Mouse (Mus musculus) neural tube, embryonic 10.5 days (tissue): ENCODE measurements around the gene Jph4.

Source experiments
- DNase-seq: peaks from one replicate; pipeline ENCODE4 v3.0.0-alpha.2; 2017; ENCODE audit warnings: low spot score; ENCODE audit errors: extremely low spot score

Gene Jph4

DNA sequence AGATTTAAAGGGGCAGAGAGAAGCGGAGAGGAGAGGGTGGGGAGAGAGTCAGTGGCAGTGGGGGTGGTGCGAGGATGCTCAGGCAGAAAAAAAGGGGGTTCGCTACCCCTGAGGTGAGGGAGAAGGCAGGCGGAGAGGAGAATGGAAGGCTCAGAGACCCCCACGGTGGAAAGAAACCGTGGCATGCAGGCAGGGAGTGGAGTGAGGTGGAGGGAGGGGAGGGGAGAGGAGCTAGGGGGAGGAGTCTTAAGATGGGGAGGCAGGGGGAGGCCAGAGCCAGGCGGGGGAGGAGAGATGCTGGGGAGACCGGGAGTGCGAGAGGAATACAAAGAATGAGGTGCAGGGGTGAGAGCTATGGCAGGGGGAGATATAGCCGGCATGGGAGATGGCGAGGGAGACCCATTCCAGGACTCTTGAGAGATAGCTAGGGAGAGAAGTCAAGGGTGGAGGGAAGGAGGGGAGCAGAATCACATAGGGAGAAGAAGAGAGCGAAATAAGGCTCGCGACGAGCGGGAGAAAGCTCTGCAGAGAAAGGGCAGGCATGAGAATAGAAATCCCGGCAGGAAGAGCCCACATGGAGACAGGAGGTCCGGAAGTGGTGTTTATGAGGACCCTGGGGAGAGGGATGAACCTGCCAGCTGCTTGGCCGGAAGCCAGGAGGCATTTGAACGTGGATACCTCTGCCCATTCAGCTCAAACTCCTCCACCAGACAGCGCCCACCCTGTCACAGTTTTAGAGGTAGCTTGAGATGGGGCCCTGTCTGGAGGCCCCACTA lies at the start of gene Jph4:
Gene Jph4 (minus strand): TSS at position 511 of the 776 bp plus-strand sequence.
- no peak for DNase-seq

DNA sequence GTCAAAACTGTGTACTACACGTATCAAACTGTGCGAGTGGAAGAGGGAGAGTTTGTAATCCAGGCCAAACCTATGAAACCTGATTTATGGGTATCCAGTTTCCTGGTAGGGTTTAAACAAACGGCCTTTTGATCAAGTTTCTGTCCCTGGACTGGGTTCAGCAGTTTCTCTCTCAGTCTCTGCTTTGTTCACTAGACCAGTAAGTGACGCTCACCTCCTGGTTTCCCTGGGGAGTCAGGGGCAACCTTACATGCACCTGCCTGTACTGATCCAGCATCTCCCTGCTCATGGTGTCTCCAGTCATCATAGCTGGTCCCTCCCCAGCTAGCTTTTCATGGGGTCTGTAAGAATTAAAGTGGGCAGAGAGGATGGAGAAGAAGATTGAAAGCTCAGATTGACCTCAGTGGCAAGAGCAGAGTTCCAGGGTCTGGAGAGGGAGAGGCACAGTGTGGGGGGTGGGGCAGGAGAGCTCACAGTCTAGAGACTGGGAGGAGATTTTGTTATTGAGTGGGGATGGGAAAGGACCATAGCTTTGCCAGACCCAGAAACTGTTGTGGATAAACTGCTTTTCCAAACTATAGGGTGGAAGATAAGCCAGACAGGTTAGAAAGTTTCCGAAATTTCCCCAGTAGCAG lies 47.6 kb upstream of the Jph4 start:
- DNase-seq: no peak

DNA sequence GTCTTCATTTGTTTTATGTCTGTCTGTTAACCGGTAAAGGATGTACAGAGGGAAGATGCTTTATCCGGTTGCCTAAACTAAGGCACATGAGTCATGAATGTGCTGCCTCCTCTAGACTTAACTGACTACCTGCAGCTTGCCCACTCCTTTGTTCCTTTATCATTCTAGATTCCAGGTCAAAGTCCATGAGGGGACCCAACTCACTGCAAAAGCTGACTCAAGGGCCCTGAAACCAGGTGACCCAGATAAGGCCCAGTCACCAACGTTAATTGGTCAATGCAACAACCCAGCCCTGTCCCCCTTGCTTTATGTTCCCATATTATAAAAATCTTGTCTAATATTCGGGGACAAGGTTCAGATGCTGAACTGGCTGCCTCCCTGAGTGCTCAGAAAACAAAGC lies 45.4 kb upstream of the Jph4 start:
- no peak for DNase-seq

DNA sequence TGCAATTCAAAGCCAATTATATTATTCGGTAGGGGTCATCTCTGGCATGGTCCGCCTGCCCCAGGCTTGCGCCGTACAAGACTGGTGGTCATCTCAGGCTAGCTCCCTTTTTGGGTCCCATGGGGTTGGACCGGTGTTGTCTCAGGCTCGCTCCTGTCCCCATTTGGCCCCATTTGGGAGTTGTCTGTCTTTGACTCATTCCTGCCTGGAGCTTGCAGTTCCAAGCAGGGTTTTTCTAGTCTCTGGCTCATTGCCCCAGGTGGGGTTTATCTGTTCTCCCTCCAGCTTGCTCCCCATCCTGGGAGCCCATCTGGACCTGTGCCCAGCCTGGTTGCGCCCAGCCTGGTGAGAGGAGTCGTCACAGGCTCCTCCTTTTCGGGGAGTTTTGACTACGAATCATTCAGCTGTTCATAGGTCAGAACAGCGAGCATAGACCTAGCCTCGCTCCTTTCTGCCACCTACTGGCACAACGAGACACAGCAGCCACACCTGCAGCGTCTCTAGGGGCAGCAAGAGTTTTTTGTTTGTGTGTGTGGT lies 44.4 kb upstream of the Jph4 start:
- peak; percentile 73 for DNase-seq

DNA sequence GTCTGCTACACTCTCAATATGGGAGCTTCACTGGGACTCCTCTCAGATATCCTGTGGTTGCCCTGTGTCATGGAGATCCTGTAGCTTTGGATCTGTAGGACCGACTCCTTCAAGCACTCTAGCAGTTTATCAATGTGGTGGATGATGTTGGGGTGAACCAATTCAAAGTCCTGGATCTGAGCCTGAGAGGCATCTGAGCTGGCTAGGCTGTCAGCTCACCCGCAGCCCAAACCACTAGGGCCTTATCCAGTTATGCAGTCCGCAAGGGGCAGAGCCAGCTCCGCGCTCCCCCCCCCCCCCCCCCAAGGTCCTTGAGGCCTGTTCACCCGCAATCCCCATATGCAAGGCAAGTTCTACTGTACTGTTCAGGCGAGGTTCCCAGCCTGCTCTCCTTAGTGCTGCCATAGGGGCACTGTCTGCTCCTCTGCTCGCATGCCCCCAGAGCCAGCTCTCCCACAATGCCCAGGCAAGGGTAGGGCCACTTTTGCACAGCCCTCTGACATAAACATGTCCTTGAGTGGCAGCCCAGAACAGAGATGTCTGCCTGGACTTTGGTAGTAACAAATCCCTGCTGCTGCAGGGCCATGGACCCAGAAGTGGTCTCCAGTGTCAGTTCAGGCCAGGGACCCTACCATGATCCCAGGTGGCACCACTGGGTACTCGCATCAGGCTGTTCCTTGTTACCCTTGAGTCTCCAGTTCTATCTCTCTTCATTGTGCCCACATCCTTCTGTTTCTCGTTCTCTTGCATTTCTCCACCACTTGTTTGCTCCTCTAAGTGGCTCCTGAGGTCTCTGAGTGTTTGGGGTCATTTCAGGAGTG lies 43.7 kb upstream of the Jph4 start:
- no peak for DNase-seq

DNA sequence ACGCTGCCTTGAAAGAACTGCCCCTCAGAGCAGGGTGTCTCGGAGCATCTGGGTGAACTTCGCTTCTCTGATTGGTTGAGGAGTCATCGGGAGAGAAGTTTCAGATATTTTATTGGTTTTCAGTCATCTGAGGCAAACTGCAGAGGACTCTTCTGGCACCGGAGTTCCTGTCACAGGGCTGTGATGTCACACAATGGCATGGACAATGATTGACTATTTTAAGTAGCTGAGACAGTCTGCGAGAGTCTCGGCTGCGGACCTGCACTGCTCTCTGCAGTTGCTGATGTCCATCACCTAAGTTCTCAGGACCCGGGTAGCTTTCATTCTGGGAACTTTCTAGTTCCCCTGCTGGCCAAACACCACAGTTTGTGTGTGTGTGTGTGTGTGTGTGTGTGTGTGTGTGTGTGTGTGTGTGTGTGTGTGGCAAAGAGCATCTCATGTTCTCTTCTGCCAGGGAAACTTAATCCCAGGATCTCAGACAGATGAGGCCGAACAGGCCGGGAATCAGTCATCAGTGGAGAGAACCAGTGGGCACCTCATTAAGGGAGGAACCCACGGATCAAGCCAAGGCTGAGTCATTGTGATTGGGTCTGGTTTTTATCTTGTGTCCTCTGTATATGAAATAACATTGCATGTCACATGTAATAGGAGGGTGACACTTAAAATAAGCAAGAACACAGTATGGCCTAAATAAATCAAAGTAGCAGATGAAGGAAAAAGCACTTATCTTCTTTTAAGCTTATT lies 40.8 kb upstream of the Jph4 start:
- DNase-seq: no peak

DNA sequence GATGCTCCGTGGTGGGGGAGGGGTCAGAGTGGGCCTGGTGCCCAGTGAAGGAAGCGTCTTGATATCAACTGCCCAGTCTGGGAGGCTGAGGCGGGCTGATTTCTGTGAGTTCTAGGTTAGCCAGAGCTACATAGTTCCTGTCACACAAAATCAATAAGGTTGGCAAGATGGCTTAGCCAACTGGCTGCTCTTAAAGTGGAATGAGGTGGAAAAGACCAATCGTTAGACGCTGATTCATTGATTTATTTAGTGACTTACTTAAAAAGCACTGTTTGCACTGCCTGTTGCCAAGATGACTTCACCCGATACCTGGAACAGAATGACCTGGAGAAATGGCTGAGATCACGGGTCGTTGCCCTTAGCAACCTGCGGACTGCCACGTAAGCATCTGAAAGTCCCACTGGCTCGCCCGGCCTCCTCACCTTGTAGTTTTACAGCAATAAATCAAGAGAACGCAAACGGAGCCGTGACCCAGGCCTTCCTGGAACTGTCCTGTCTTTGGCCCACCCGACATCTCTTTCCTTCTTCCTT lies 36.3 kb upstream of the Jph4 start:
- no peak for DNase-seq

DNA sequence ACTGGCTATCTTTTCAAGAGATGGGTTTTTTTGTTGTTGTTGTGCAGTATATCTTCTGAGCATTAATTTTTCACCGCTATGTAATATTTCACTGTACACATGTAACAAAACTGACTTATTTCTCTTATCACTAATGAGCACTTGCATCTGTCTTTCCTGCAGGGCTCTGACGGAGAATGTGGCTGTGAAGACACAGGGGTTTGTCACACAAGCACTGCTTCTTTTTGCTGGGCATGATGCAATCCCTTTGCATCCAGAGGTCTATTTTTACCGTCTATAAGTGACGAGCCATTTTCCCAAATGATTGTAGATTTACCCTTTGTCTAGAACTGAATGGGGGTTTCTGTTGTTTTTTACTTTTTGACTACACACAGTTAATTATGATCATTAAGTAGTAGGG lies 35.4 kb upstream of the Jph4 start:
- no peak for DNase-seq

DNA sequence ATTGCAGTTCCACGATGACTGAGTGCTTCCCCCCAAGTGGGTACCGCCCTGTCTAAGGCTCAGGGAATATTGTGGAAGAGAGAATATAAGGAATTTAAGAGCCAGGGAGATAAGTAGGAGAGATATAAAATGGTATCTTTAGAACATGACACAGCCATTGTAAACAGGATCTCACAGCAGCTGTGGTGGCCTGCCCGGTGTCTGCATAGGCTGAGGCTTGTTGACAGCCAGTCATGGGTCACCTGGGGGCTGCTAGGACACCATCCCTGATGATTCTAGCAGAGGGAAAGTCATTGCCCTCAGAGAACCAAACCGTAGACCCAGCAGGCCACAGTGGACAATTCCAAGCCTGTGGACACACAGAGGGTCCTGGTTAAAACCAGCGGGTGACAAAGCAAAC lies 34.2 kb upstream of the Jph4 start:
- DNase-seq: no peak

DNA sequence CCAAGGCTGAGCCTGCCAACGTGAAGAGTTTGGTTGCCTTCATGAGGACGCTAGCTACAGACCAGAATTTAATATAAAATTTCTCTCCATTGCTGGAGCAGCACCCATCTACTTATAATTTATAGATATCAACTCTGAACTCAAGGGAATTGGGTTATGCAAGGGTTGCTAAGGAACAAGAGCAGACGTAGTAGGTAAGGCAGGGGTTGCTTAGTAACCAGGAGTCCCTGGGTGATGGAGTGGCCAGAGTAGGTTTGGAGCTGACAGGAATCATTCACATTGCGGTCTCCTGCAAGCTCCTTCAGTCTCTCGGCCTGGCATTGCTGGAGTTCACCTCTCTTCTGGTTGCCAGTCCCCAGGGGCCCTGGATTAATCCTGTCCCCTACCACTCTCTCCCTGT lies 32.3 kb upstream of the Jph4 start:
- DNase-seq: no peak

DNA sequence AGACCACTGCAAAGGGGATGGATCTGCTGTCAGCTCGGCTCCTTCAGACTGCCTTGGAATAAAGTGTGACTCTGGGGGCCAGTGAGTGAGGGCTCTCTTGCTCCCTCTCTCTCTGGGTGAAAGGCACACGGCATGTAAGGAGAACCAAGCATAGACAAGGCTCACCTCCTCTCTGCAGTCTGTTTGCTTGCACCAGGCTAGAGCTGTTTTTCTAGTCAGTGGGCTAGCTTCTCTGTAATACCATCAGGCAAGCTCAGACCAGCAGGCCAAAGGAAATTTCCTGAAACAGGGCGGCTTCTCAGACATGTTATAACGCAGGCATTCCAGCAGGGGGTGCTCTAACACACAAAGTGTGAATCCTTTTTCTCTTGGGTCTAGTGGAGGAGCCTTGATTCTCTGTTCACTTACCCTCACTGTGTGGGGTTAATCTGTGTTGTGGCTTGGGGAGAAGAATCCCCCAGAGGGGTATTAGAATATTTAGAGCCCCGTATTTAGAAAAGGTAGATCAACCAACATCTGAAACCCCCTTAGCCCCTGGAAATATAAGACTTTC lies 31.7 kb upstream of the Jph4 start:
- DNase-seq: peak; percentile 72

DNA sequence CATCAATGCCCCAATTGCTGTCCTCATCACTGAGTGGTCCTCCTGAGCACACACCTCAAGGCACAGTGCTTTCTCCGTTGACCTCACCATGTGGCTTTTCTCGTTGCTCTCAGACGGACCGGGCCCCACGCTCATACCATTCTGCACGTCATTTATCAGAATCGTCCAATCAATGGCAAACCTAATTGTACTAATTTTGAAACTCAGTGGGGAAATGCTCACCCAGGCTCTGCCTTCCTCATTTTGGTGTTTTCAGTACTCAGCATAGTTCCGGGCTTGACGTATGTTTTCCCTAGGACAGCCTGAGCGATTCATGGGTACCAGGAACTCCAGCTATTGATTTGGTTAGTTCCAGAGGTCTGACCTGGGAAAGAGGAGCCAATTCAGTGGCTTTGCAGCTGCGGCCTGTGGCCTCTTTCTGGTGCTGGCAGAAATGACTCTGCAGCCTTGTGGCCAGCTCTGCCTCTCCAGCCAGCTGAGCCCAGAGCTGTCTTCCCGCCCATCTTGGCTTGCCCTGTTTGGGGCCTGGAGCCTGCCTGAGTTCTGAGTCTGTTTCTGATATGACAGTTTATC lies 30.2 kb upstream of the Jph4 start:
- no peak for DNase-seq

DNA sequence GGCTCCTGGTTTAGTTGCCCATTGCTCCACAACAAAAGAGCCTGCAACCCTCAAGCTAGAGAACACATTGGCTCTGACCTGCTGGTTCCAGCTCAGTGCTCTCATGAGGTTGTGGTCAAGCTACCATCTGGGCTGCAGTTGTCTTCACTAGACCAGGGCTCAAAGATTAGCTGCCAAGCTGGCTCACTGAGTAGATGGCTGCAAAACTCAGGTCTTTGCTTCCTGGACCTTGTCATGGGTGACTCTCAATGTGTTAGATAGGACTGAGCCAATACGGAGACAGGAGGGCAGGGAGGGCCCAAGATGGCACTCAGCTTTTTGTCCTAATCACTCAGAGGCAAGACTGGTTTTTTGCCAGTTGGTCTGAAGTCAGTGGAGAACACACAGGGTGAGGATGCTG lies 29.6 kb upstream of the Jph4 start:
- no peak for DNase-seq

DNA sequence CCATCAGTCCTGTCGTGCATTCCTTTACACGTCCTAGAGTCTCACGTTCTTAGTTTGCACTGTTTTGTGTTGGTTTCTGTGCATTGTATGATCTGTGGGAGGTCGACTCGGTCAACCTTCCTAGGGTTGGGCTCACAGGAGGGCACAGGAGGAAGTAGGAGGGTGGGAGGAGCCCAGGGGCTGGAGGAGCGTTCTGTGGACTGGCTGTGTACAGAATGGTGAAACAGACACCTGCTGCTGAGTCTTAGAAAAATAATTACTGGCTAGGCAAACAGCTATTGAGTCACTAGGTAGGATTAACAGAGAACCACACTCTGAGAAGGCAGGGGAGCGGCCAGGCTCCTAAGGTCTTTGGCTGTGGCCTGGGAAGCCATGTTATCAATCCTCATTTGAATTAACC lies 22.6 kb upstream of the Jph4 start:
- DNase-seq: no peak

DNA sequence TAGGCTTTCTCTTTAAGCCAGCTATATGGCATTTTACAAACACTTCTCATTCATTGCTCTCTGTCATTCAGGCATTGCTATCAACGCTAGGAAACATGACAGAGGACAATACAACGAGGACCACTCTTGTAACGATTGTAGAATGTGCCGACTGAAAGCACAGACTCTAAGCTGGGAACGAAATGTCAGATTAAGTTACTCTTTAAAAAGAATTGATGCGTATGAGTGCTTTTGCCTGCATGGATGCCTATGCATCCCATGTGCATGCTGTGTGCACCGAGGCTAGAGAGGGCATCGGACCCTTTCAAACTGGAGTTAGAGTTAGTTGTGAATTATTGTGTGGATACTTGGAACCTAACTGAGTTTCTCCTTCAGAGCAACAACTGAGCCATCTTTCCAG lies 18.9 kb upstream of the Jph4 start:
- no peak for DNase-seq

DNA sequence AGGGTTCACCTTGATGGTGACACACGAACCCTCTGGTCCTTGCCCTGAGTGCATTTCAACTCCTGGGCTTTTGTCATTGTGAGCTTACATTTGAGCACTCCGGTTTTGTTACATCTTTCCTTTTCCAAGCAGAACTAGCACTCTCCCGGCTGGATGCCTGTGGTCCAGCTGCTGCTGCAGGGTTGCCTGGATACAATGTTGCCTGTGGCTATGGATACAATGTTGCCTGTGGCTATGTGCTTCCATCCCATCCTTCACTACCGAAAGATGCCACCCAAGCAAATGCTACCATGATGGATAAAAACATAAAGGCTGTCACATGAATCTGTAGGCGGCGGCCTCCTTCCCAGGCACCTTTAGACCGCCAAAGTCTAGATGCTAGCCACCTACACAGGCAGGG lies 9.8 kb upstream of the Jph4 start:
- no peak for DNase-seq

DNA sequence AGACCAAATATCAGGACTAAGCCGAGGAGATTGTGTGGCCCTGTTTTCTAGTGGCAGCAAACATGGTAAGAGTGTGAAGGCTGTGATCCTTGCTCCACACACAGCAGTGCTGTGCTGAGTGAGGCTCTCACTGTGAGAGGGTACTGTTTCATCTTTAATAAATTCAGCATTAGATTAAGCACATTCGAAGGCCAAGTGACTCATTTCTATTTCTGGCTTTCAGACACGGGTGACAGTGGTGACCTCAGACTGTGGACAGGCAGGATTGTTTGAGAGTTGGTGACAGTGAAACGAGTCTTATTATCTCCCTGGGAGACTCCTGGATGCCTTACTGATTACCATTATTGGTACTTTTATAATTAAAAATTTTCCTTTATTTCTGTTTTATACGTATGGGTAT lies 9.0 kb upstream of the Jph4 start:
- DNase-seq: no peak

DNA sequence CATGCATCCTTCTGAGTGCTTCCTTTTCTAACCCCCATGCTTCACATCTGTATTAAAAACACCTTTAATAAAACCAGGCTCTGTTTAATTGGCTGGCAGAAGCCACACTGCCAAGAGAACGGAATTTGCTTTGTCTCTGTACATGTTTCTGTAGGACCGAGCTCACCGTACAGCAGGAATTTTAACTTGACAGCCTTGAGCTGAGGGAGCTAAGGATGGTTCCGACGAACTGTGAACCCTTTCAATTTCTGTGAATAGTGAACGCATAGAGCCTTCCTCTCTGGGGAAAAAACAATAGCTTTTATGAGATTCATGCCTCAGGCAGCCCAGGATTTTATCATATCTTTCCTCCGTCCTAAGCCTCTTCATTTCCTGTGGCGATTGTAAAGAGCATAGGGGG lies 5.6 kb upstream of the Jph4 start:
- DNase-seq: no peak

DNA sequence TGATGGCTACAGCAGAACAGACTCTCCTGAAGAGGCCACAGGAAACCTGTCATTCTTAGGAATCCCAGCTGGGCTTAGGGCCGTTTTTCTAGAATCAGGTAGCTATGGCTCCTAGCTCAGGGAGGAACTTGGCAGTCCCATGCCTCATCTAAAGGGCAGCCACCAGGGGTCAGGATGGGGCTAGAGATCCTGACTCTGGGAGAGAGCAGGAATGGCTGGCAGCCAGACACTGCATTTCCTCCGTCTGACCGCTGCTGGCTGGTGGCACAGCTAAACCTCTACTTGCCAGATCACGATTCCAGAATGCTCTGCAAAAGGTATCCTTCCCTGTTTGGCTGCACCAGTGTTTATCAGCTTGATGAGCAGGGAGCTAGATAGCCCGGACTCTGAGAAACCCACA lies 5.2 kb upstream of the Jph4 start:
- DNase-seq: peak; percentile 66

DNA sequence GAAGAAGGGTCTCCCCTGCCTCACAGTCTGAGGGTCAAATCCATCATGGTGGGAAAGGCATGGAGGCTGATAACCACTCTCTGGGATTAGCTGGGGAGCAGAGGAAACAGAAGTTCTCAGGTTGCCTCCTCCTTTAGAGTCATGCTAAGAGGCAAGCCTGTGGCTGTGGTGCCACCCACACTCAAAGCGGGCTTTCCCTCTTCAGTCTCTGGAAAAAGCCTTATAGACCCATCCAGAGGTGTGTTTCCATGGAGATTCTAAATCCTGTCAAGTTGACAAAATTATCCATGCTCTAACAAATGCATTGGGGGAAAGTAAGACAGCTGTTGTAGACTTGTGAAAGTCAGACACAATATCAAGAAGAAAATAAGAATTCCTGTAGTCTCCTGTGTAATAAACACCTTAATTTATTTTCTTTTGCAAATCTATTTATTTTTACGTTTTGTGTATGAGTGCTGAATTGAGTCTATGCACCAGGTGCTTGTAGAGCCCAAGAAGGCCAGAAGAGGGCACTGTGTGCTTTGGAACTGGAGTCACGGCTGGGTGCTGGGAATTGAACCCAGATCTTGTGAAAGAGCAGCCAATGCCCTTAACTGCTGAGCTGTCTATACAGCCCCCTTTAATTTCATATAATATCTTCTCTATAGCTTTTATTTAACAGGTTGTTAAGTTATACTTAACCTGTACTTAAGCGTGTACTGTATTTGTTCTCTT lies 2.8 kb upstream of the Jph4 start:
- DNase-seq: no peak
